Mouse (Mus musculus) C2C12 (cell line): ENCODE data around the gene Spred2.

Experiments
- CTCF ChIP-seq: IDR thresholded peaks from one replicate; pipeline ENCODE4 v1.5.1; 2011; ENCODE audit not compliant: control insufficient read depth, insufficient read depth, insufficient read length
- MAX ChIP-seq: IDR thresholded peaks from one replicate; pipeline ENCODE4 v1.6.1; 2011; ENCODE audit warnings: mild to moderate bottlenecking, control low read depth

GRCm38 (mm10) chr11:20072174-20072573, 148.0 kb downstream of the Spred2 start:
- no peak for TF ChIP-seq MAX
- no peak for TF ChIP-seq CTCF
